Mouse (Mus musculus) heart, embryonic 16.5 days (tissue): ENCODE measurements around the gene Jph2. TPM values are rescaled to one million over a fixed set of nuclear protein-coding genes. Genes with fewer than 3 reads are reported as not detected.

Source experiments
- ATAC-seq: fragments of 200-750 bp; cut with Nextera tagmentation; replicated peaks from 2 replicates; pipeline ENCODE4 v1.8.0; 2017; ENCODE audit warnings: moderate number of reproducible peaks; ENCODE audit not compliant: insufficient read depth, low FRiP score; ENCODE audit errors: extremely low read depth
- H3K27ac ChIP-seq: fragments of 300-500 bp; sonication (generic); 2 replicates; pipeline ENCODE4 v1.5.1; 2014; ENCODE audit warnings: mild to moderate bottlenecking, low read length, control low read depth, moderate library complexity
- H3K27me3 ChIP-seq: fragments of 300-500 bp; sonication (generic); 2 replicates; pipeline ENCODE4 v1.6.1; 2014; ENCODE audit warnings: low read length, mixed read lengths; ENCODE audit not compliant: control insufficient read depth, insufficient read depth
- H3K36me3 ChIP-seq: fragments of 300-500 bp; sonication (generic); 2 replicates; pipeline ENCODE4 v1.6.1; 2014; ENCODE audit not compliant: control insufficient read depth, insufficient read depth
- H3K4me1 ChIP-seq: fragments of 300-500 bp; sonication (generic); 2 replicates; pipeline ENCODE4 v1.6.1; 2014; ENCODE audit warnings: low read length, mixed read lengths; ENCODE audit not compliant: control insufficient read depth, insufficient read depth
- H3K4me2 ChIP-seq: fragments of 300-500 bp; sonication (generic); 2 replicates; pipeline ENCODE4 v1.6.1; 2014; ENCODE audit warnings: low read depth, mild to moderate bottlenecking, control low read depth, low read length
- H3K4me3 ChIP-seq: fragments of 300-500 bp; sonication (generic); 2 replicates; pipeline ENCODE4 v1.5.1; 2014; ENCODE audit warnings: mild to moderate bottlenecking, control low read depth, low read length
- H3K9ac ChIP-seq: fragments of 300-500 bp; sonication (generic); 2 replicates; pipeline ENCODE4 v1.6.1; 2014; ENCODE audit warnings: low read length, control low read depth
- H3K9me3 ChIP-seq: fragments of 300-500 bp; sonication (generic); replicated peaks from 2 replicates; pipeline ENCODE4 v1.6.1; 2016; ENCODE audit warnings: low read length; ENCODE audit not compliant: control insufficient read depth
- WGBS: fragments of 180-500 bp; shearing (Covaris S2); extraction: QIAGEN DNeasy Blood & Tissue Kit; methylation state at CpG from one replicate; pipeline ENCODE4 v1.1.7; 2014; 5-methylcytosine and 5-hydroxymethylcytosine counted together
- polyA plus RNA-seq: library from polyadenylated mRNA; unstranded; fragments of >200 nt; fragmentation: Nextera tagmentation; extraction: Ambion mirVana; gene quantifications from 2 replicates; pipeline ENCODE4 v1.2.1, GENCODE M21; 2015

Jph2 gene
- polyA plus RNA-seq, 1 experiment from 2014 or later, result 38.5 TPM

DNA sequence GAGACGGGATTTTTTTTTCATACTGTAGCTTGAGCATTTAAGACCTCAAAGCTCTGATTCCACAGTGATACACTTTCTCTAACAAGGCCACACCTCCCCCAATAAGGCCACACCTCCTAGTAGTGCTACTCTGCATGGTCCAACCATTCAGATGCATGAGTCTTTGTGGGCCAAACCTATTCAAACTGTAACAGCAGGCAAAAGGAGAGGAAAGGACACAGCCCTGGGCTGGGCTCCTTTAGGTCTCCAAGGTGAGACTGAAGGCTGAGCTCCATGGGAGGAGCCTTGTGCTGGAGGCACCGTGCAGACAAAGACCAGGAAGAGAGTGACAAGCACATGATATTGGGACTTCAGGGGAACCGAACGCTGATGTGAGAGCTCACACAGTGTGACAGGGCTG, 80.5 kb downstream of the Jph2 start:
- Histone ChIP-seq H3K4me3 (no peak overlapping the region), H3K36me3 (no peaks in the 10 kb centered on the region), H3K27ac (no peak overlapping the region), H3K4me1 (no peaks in the 10 kb centered on the region), H3K9me3 (no peaks in the 10 kb centered on the region), H3K27me3 (0 out of 2 replicates have a peak, but pooled peaks cover 2% of the 10 kb centered on the region), H3K4me2 (no peak overlapping the region), H3K9ac (no peak overlapping the region)
- WGBS, result 58% methylated on average over 4 of the region's 4 CpGs
- no peak for ATAC-seq

DNA sequence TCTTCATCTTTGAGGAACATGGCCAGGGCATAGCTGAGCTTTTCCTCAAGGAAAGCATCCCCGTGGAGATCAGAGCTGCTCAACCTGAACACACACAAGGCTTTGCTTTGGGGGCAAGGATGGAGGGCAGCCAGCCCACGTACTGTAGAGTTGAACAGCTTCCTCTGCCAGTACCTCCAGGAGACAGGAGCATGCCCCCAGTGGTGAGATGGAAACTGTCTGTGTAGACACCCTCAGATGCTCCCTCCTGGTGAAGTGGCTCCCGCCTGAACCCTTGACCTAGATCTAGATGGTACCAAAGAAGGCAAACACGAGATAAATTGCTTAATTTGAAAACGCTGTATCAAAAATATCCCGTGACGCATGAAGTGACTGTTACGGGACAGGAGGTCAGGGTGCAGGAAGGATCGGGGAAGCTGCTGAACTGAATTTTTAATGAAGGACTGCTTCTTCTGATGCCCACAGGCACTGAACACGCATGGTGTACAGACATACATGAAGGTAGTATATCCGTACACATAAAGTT, 87.6 kb downstream of the Jph2 start:
- Histone ChIP-seq H3K36me3 (no peaks in the 10 kb centered on the region), H3K4me1 (no peaks in the 10 kb centered on the region), H3K4me3 (no peak overlapping the region), H3K4me2 (no peak overlapping the region), H3K27me3 (no peaks in the 10 kb centered on the region), H3K9ac (no peak overlapping the region), H3K27ac (no peak overlapping the region), H3K9me3 (no peaks in the 10 kb centered on the region)
- 66% methylated on average over 11 of the region's 11 CpGs for WGBS
- ATAC-seq, result no peak

DNA sequence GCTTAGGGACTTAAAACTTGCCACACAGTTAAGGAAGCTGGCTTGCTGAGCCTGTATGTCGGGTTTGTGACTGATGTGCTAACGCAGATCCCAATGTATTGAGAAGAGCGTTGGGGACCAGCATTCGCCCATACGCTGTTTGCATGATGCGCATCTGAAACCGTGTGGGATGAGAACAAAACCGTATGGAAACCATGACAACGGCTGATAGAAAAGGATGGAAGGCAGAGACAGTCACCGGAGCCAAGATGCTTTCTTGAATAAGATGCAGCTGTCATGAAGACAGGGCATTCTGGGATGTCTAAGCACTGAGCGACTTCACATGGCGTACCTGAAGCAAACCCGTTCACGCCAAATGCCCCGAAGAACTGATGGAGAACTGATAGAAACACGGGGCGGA, 88.4 kb downstream of the Jph2 start:
- Histone ChIP-seq H3K36me3 (no peaks in the 10 kb centered on the region), H3K4me1 (no peaks in the 10 kb centered on the region), H3K9me3 (no peaks in the 10 kb centered on the region), H3K4me3 (no peak overlapping the region), H3K27ac (no peak overlapping the region), H3K4me2 (no peak overlapping the region), H3K9ac (no peak overlapping the region), H3K27me3 (no peaks in the 10 kb centered on the region)
- ATAC-seq, result no peak
- WGBS, result 89% methylated on average over 17 of the region's 17 CpGs

DNA sequence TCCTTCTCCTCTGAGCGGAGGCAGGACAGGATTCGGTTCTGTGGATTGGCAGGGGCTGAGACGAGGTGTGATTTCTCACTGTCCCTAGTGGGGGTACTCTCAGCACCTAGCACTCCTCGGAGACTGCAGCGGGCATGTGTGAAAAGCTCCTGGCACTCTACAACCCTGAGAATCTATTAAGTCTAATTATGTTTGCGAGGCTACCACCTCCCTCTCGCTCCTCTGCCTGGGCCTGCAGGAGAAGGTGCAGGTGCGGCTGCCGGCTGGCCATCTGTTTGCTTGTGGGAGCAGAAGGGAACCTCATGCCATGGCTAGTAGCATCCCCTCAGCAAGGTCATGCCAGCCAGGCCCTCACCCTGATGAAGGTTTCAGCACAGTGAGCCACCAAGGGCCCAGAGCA, 94.8 kb downstream of the Jph2 start:
- Histone ChIP-seq H3K27ac (no peak overlapping the region), H3K4me1 (no peaks in the 10 kb centered on the region), H3K36me3 (no peaks in the 10 kb centered on the region), H3K9me3 (no peaks in the 10 kb centered on the region), H3K4me3 (no peak overlapping the region), H3K27me3 (no peaks in the 10 kb centered on the region), H3K4me2 (no peak overlapping the region), H3K9ac (no peak overlapping the region)
- no peak for ATAC-seq
- WGBS, result 51% methylated on average over 9 of the region's 9 CpGs

DNA sequence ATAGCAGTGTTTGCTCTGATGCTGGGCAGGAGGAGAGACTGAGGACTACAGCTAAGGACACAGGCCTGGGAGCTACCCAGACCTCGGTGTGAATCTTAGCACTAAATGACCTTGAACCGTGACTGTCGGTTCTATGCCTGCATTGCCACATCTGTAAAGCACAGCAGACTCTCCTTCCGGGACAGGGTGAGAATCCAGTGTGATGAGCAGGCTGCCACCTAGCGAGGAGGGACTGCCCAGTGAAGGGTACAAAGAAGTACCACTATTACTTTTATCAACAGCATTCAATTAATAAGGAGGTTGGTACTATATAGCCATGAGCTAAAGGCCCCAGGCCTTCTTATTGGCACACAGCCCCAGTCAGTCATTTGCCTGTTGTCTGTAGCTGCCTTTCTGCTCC, 96.2 kb downstream of the Jph2 start:
- Histone ChIP-seq H3K36me3 (no peaks in the 10 kb centered on the region), H3K4me2 (no peak overlapping the region), H3K4me3 (no peak overlapping the region), H3K27me3 (no peaks in the 10 kb centered on the region), H3K4me1 (no peaks in the 10 kb centered on the region), H3K9me3 (no peaks in the 10 kb centered on the region), H3K27ac (no peak overlapping the region), H3K9ac (no peak overlapping the region)
- ATAC-seq, result no peak
- 47% methylated on average over 5 of the region's 5 CpGs for WGBS

DNA sequence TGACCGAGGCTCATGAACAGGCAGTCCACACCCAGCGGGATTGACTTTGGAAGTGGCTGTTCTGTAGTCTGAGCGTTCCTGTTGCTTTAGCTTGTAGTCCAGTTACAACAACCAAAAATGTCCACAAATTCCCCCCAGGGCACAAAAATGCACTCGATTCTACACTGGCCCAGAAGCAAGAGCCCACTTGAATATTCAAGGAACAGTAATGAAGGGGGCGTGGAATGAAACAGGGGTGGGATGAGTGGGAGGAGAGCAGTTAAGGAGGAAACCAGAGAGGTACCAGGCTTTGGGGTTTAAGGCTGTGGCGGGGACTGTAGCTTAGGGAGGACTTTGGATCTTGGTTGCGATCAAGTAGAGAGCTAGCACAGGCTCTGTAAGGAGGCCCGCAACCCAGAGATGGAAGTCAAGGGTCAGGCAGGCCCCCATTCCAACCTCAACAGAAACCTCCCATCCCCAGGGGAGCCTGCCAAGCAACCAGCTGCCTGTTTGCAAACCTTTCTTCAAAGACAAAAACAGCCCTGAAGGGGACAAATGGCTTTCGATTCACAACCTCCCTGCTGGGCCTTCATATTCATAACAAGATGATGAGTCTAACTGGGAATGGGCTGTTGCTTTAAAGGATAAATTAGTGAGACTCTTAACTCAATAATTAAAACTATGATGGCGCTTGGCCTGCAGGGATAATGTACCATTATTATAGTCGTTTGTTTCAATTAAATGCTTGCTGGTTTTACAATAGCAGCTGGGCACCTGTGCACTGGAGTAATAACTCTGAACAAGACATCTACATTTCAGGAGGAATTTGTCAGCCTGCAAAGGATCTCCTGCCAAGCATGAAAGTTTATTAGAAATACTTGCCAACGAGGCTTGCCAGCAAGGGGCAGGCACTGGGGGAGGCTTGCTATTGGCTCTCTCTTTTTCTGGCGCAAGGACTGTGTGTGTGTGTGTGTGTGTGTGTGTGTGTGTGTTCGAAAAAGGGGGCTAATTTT, 97.4 kb downstream of the Jph2 start:
- Histone ChIP-seq H3K4me2 (no peak overlapping the region), H3K27ac (no peak overlapping the region), H3K4me1 (no peaks in the 10 kb centered on the region), H3K36me3 (no peaks in the 10 kb centered on the region), H3K9me3 (no peaks in the 10 kb centered on the region), H3K4me3 (no peak overlapping the region), H3K9ac (no peak overlapping the region), H3K27me3 (no peaks in the 10 kb centered on the region)
- no peak for ATAC-seq
- WGBS, result 59% methylated on average over 14 of the region's 14 CpGs

DNA sequence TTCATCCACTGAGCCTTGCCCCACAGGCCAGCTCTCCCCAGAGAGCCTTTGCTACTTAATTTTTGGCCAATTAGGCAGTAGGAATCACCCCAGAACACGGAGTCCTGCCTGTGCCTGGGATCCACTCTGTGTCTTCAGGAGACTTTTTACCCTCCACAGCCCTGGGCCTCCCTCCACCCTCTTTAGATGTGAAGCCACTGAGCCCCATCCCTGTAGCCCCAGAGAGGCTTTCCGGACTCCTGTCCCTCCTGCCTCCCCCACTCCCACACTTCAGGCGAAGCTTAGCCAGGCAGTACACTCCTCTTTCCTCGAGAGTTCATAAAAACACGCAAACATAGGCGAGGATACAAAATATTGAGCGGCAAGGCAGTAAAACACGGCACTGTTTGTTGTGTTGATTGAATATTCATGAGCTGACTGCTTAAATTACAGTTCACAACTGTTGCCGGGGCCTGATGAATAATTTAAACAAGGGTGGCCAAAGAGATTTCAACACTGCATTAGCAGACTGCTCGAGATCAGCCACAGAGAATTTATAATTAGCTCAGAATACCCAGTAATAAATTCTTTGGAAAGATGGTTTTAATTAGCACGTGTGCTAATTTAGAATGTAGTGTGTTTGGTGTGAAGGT, 100.7 kb downstream of the Jph2 start:
- H3K27ac ChIP-seq, result no peak overlapping the region
- no peak overlapping the region for H3K4me3 ChIP-seq
- no peak overlapping the region for H3K9ac ChIP-seq
- WGBS, result 60% methylated on average over 11 of the region's 11 CpGs
- no peak overlapping the region for H3K4me2 ChIP-seq
- H3K4me1 ChIP-seq, result no peaks in the 10 kb centered on the region
- no peaks in the 10 kb centered on the region for H3K36me3 ChIP-seq
- no peaks in the 10 kb centered on the region; the same call in 1 of the 2 replicates for H3K27me3 ChIP-seq
- no peaks in the 10 kb centered on the region for H3K9me3 ChIP-seq
- ATAC-seq, result no peak

DNA sequence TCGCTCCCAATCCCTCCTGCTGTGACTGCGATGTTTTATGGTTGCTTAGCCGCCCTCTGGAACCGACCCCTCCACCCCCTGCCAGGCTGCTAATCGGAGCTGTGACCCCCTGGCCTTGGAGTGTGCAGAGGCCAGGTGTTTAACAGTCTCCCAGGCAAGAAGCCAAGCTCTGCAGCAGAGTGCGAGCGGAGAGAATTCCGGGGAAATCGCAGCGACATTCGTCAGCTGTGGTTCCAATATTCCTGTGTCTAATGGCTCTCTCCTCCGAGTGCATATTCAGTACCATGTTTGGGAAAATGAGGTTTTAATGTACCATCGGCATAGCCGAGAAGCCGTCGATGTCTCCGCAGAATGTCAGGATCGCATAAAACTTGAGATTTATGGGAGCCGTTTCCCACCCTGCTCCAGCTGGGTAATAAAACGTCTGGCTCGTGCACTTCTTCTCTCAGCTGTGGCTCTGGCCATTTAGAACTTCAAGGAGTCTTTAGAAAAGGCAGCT, 108.9 kb downstream of the Jph2 start:
- peaks cover 24% of the 10 kb centered on the region for H3K4me1 ChIP-seq
- H3K27ac ChIP-seq, result no peak overlapping the region
- peak overlapping the region; percentile 54 for H3K4me2 ChIP-seq
- 14% methylated on average over 21 of the region's 21 CpGs for WGBS
- H3K9me3 ChIP-seq, result no peaks in the 10 kb centered on the region
- H3K9ac ChIP-seq, result peak overlapping the region; percentile 32; the same call in 1 of the 2 replicates
- no peaks in the 10 kb centered on the region for H3K36me3 ChIP-seq
- ATAC-seq, result peak; percentile 72
- H3K4me3 ChIP-seq, result peak overlapping the region; percentile 11; the same call in 1 of the 2 replicates
- H3K27me3 ChIP-seq, result peaks cover 4% of the 10 kb centered on the region; the same call in 1 of the 2 replicates
